Mouse (Mus musculus) heart, postnatal 0 days (tissue): ENCODE measurements around the gene Pfkfb4.

Experiments
- CTCF ChIP-seq: IDR thresholded peaks from 2 replicates; pipeline ENCODE4 v1.5.1; 2016; ENCODE audit warnings: antibody characterized with exemption, control low read depth, low read depth
- EP300 ChIP-seq: IDR thresholded peaks from 2 replicates; pipeline ENCODE4 v1.6.1; 2016; ENCODE audit warnings: antibody characterized with exemption, low read depth

DNA sequence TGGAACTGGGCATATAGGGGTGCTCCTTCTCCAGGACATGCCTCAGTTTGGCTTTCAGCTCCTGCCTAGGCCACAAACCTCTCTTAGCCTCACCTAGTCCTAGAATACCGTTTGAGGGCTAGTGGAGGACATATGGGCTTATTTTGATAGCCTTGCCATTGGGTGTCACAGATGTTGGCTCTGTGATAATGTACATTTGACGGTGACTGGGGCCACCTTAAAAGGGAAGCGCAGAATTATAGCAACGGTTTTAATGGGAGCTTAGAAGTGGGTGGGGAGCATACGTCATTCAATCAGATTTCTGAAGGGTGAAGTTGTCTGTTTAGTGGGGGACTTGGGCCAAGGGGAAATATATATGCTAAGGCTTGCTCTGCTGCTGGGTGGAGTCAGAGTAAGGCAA lies 46.0 kb upstream of the Pfkfb4 start:
- TF ChIP-seq CTCF = no peak
- TF ChIP-seq EP300 = no peak
